Mouse (Mus musculus) heart, postnatal 0 days (tissue): Measurements from ENCODE around the gene Smad3.

Experiments used
- CTCF ChIP-seq: IDR thresholded peaks from 2 replicates; pipeline ENCODE4 v1.5.1; 2016; ENCODE audit warnings: antibody characterized with exemption, control low read depth, low read depth
- EP300 ChIP-seq: IDR thresholded peaks from 2 replicates; pipeline ENCODE4 v1.6.1; 2016; ENCODE audit warnings: antibody characterized with exemption, low read depth

- no peak for TF ChIP-seq CTCF
- TF ChIP-seq EP300, result no peak
Observed at GRCm38 (mm10) chr9:63712838-63713237, 45.0 kb downstream of the Smad3 start.
